Mouse (Mus musculus): ENCODE measurements around the gene Arhgap18. TPM values are rescaled to one million over a fixed set of nuclear protein-coding genes. Genes with fewer than 3 reads are reported as not detected.
"Not testable (repeated sequence)": the region's sequence is repeated elsewhere in the genome, so short reads cannot be mapped to it uniquely, and the experiment has no call there.

Gene Arhgap18
- total RNA-seq, 4 experiments from 2014 or later: 5.4 to 9.6 (median 7.7) TPM

DNA sequence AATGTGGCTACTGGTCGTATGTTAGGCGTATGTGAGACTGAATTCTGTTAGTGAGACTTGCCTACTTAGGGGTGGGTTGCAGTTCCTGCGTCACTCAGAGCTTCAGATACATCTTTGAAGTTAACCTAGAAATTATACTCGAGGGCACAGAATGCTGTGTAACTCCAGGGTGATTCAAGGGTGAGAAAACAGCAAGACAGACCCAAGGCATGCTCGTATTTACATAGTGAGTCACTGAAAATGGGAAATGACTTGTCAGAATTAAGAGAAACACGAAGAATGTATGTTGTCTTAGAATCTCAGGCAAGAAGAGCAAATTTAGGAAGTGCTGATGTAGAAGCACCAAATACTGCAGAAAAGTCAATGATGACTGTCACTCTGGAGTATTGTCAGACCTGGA is 142.5 kb downstream of the Arhgap18 start:
- no peak for DNase-seq (ENCODE audit: low spot score in 2 of 2)

DNA sequence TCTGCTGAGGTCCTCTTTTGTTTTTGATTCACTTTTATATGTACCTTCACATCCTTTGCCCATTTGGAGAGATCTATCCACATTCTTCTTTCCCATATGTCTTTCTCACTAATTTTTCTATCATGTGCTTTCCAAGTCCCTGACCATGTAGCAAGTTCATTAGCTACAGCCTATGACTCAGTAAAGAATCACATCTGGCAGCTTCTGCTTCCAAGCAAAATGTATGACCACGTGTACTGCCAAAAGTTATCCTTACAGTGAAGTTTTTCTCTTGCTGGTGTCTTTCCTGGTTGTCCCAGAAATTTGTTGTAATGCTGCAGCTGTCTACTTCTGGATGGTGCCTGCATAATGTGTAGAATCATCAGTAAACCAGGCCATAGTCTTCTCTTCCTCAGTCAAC is 147.2 kb downstream of the Arhgap18 start:
- no peak for DNase-seq (ENCODE audit: low spot score in 2 of 2)

DNA sequence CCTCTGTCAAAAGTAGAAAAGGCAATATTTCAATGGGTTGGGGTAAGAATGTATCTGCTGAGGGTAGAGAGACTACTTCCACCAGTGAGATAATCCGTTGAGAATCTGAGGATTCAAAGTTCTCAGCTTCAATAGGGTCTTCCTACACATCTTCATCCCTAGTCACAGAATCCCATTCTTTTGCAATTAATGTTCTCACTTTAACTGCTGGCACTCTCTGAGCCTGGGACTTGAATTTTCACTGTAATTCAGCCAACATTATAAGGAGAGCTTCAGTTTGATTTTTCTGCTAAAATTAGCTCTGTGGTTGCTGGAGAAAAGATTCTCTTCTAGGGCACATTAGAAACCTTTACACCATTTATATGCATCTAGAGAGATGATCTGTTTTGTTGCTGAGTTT is 150.6 kb downstream of the Arhgap18 start:
- no peak for DNase-seq (ENCODE audit: low spot score in 2 of 2)

DNA sequence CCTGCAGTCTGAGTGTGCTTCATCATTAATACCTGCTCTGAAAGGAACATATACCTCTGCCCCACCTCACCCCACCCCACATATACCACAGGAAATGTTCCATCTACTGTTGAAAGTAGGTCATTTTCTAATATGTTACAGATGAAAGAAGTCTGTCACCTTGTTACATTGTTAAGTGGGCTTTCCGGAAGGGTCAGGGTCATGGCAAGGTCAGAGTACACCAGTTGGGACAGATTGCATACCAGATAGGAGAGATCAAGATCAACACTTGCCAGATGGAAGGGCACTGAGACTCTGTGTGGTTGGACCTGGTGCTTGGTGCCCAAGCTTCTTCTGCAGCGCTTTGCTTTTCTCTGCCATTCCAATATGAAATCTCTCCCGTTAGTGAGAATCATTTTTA is 158.0 kb downstream of the Arhgap18 start:
- DNase-seq (ENCODE audit: low spot score in 2 of 2): no peak

DNA sequence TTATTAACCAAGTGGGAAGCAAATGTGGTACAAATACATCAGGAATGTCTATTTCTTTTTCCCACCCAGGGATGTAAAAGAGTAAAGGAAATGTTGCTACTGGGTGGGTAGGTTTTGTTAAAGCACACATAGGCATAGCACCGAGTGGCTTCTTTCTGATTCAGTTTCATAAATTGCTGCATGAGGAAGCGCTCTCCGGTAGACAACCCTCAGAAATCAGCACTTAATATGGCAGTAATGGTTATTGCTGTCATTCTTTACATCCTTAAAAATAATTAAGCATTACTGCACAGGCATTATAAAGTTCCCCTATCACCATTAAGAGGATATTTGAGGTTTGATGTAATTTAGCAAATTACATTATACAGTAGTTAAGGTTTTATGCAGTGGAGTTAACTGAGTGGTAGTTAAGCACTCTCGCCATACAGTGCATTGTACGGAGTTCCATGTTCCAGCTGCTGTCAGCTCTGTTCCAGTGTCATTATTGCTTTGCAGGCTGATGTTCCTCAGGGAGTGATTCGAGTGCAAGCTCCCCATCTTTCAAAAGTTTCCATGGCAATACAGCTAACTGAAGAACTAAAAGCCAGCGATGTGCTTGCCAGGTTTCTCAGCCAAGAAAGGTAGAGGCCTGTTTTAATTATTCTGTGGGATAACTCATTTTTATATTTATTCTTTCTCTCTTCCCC is 159.0 kb downstream of the Arhgap18 start:
- DNase-seq (ENCODE audit: low spot score in 2 of 2): no peak

DNA sequence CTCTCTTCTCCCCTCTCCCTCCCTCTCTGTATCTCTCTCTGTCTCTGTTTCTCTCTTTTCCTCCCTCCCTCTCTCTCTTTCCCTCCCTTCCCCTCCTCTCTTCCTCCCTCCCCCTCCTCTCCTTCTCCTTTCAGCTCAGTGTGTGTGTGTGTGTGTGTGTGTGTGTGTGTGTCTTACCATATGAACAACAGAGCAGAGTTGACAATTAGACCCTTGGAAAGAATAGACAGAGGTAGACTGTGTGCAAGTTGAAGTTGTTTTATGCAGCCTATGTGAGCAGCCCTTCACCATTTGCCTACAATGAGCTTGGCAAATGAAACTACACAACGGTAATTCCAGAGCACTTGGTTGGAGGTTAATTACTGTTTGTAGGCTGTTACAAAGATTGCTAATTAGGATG is 159.6 kb downstream of the Arhgap18 start:
- no peak for DNase-seq (ENCODE audit: low spot score in 2 of 2)

DNA sequence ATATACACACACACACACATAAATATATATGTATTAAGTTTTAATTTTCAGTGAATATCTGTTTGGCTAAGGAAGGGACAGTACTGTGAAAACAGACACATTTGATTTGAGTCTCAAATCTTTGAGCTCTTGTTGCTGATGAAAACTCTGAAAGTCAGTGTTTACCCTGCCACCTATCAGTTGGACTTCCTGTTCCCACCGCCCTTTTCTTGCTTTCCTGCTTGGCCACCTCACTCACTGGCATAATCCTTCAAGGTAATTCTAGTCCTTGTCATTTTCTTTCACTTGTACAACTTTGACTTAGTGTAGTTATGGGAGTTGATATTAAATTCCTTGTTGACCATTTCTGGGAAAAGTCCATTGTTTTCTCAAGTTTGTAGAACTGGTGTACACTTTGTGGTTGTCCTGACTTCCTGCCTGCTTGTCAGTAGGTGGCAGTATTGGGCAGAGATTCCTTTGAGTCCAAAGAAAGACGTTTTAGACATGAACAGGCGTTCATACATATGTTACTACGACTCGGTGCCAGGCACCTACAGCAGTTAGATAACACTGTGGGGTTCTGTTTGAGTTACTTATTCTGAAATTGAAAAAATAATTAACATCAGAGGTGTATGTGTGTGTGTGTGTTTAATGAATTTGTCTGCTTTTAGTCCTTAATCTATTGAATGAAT is 166.2 kb downstream of the Arhgap18 start:
- DNase-seq (ENCODE audit: low spot score in 2 of 2): peak; percentile 25 to 43

DNA sequence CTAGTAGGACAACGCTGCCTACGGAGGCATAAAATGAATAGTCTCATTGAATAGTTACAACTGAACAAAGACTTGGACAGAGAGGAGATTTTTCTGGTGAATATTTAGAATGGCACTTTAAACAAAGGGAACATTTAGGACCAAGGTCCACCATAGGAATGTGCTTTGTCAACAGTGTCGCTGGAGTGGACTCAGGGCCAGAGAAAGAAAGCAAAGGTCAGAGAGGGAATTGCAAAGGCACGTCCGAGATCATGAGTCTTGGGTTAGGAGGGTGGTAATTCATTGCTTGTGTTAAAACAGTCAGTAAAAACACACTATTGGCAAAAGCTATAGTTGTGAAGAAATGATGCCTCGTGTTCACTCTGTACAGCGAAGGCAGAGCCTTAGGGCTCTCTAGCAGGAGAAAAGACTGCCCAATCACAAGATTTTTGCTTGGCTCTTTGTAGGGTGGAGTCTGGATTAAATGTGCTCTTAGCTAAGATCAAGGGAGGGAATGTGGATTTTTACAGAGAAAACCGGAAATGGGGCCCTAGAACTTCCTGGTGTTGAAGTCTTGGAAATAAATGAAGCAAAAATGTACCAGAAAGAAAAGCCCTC is 167.3 kb downstream of the Arhgap18 start:
- DNase-seq (ENCODE audit: low spot score in 2 of 2): no peak

DNA sequence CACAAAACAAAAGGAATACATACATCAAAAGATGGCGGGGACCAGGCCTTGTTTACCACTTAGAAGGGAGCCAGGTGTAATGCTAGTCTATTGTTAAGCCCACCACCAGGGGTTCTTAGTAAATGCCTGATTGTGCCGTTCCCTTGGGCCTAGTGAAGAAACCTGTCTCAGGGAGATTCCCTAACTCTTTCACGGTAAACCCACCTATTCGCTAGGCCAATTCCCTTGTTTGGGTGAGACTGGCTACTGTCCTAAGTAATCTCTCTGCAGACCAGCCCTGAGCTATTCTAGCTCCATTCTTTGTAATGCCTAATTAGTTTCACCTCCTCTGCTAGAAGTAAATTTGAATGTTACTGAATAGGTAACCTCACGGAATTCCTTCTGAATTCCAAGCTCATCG is 182.8 kb downstream of the Arhgap18 start:
- not testable (repeated sequence) for DNase-seq (ENCODE audit: low spot score in 2 of 2)

DNA sequence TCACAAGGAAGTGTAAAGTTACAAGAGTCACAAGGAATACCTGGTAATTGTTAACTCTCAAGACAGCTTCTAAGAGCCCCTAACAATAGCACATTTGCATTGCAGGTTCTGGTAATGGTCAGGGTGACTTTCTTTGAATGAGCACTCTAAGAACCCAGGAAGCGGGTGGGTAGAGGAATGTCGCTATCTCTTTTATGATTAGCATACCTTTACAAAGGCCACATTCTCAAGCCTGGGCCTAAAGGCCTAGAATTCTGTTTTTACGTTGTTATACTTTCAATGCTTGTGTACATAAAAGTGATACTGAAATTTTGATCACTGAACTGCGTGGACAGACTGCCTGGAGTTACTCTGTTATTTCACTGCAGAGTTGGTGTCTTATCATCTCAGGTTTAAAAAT is 185.2 kb downstream of the Arhgap18 start:
- not testable (repeated sequence) for DNase-seq (ENCODE audit: low spot score in 2 of 2)

DNA sequence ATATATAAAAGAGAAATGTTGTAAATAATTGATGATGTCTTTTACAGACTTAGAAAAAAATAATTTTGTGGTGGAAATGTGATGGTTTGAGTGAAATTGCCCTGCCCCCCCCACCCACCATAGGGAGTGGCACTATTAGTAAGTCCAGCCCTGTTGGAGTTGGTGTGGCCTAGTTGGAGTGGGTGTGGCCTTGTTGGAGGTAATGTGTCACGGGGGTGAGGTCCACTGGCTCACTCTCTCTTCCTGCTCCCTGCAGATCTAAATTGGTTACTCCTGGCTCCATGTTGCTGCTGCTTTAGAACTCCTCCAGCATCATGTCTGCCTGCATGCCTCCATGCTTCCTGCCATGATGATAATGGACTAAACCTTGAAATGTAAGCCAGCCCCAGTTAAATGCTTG is 186.3 kb downstream of the Arhgap18 start:
- no peak for DNase-seq (ENCODE audit: low spot score in 2 of 2)

DNA sequence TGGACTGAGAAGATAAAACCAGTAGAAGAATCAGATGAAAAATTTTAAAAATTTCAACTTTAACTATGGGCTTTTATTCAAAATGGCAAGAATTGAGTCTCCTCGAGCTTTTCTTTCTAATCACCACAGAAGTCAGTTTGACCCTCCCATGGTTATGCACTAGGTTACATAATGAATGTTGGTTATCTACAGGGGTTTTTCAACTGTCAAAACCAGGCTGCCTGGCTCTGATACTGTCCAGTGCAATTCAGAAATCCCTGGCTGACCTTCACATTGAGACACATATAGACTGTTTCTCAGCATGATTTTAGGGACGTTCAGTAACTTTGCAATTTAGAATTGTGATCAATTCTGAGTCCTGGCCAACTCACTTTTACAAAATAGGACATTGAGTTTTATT is 195.1 kb downstream of the Arhgap18 start:
- DNase-seq (ENCODE audit: low spot score in 2 of 2): no peak

DNA sequence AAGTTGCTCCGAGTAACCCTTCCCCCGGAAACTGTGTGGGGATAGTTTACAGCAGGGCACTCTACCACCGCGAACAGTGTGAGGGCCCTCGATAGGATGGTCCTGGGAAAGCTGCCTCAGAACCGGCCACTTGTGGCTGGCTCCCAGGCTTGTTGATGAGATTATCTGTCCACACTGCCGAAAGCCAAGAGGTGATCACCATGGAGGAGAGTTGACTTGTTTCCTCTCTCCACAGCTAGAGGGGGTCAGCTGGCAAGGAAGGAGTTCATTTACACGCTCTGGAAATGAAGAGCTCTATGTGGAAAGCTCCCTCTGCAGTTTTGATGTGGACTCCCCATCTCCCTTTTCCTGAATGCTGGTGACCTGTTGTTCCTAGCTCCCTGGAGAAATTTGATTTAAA is 196.4 kb downstream of the Arhgap18 start:
- DNase-seq (ENCODE audit: low spot score in 2 of 2): no peak

DNA sequence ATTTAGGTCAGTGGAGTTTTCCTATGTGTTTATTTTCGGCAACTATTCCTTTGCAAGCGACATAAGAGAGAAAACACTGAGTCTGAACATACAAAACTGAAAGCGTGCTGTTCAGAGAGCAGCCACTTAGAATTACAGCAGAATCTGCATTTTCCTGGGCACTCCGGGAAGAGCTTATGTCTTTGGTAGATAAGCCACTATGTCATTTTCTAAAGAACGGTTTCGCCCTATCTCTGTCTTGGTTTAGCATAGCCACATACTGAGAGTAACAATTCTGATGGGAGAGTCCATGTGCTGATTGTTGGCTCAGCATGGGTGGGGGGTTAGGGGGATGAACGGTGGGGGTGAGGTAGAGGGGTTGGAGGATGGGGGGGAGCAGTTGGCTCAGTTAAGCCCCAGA is 197.2 kb downstream of the Arhgap18 start:
- no peak for DNase-seq (ENCODE audit: low spot score in 2 of 2)

DNA sequence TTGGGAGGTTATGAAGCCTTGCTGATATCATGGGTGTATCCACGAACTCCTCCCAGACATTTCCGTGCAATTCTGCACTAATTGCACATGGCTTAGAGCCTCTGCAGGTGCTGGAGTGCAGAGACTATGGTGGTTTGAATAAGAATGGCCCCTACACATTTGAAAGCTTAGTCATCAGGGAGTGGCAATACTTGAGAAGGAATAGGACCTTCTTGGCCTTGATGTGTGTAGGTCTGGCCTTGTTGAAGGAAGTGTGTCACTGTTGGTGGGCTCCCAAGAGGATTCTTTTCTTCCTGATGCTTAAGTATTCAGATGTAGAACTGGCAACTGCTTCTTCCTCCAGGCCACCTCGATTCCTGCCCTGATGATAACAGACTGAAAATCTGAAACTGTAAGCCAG is 205.3 kb downstream of the Arhgap18 start:
- no peak for DNase-seq (ENCODE audit: low spot score in 2 of 2)

Measured in layer of hippocampus, adult 8-10 months (tissue).